Mouse (Mus musculus): ENCODE measurements around the gene Zfr2. TPM values are rescaled to one million over a fixed set of nuclear protein-coding genes. Genes with fewer than 3 reads are reported as not detected.
A peak's percentile ranks its signal among the peaks of the same experiment; 100 is the strongest.

The Zfr2 gene
- polyA plus RNA-seq, 1 experiment from 2014 or later, result 5.0 TPM

DNA sequence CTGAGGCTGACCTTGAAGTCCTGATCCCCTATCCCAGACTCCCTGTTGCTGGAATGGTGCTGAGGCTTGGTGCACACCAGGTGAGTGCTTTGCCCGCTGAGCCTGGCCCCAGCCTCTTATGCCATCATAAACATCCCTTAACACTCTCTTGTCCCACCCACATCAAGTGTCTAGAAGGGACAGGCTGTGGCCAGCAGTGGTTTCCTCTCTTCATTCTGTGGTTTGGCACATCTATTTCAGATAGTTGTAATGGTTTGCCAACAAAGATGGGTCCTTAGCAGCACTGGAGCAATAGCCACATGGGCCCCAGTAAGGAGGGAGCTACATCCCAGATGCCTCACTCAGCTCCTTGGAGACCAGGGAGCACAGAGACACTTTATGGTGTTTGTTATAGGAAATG, 21.9 kb downstream of the Zfr2 start:
- Histone ChIP-seq H3K9me3 (ENCODE audit: control insufficient read depth, low read length) (no peaks in the 10 kb centered on the region), H3K9ac (ENCODE audit: low read length) (no peak overlapping the region), H3K4me3 (ENCODE audit: low read length) (no peak overlapping the region), H3K4me2 (ENCODE audit: low read depth, low read length) (no peak overlapping the region), H3K4me1 (replicated peaks; ENCODE audit: control insufficient read depth, insufficient read depth, low read length) (peaks cover 6% of the 10 kb centered on the region), H3K27me3 (ENCODE audit: control insufficient read depth, insufficient read depth, low read depth, low read length) (peaks cover 76% of the 10 kb centered on the region), H3K27ac (ENCODE audit: low read length) (no peak overlapping the region), H3K36me3 (ENCODE audit: control insufficient read depth, insufficient read depth, low read length) (no peaks in the 10 kb centered on the region)
- no peak for ATAC-seq (ENCODE audit: low read depth)
- 50% methylated on average over 1 of the region's 1 CpGs for WGBS

DNA sequence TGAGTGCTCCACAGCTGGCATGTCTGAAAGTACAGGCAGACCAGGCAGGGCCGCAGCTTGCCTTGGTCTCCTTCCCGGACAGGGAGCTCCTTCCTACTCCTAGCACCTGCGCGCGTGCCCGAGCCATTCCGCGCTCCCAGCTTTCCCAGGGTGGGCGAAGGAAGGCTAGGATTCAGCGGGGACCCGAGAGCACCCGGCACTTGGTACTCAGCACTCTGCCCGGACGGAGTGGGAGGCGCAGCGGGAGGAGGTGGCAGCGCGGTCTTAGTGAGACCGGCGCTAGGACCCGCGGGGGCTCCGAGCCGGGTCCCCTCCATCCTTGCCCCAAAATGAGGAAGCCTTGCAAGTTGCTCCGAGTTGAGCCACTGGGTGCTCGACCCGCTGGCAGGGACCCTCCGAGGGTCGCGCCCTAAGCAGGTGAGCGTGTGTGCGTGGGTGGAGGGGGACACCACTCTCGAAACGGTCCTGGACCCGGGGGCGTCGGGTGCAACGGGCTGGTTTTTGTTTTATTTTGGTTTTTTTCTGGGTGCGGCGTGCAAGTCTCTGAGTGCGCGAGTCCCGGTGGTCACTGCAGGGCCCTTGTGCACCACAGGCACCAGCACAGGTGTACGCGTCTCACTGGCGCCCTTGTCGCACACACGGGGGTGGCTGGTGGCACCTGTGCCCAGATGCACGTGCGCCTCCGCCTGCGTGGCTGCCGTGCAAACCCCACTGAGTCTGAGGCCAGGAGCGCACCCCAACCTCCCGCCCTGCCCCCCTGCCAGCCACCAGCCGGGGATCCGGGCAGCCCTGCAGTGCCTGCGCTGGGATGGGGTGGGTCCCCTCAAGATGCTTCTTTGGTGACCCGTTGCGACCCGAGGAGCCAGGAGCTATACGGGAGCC, 24.4 kb downstream of the Zfr2 start:
- H3K27me3 ChIP-seq (ENCODE audit: control insufficient read depth, insufficient read depth, low read depth, low read length), result peaks cover 73% of the 10 kb centered on the region
- H3K36me3 ChIP-seq (ENCODE audit: control insufficient read depth, insufficient read depth, low read length), result no peaks in the 10 kb centered on the region; the same call in 1 of the 2 replicates
- peaks cover 6% of the 10 kb centered on the region for H3K4me1 ChIP-seq (replicated peaks; ENCODE audit: control insufficient read depth, insufficient read depth, low read length)
- H3K9me3 ChIP-seq (ENCODE audit: control insufficient read depth, low read length), result peaks cover 8% of the 10 kb centered on the region
- ATAC-seq (ENCODE audit: low read depth), result no peak
- peak overlapping the region; percentile 50 for H3K4me3 ChIP-seq (ENCODE audit: low read length)
- 3% methylated on average over 62 of the region's 62 CpGs for WGBS
- H3K27ac ChIP-seq (ENCODE audit: low read length), result no peak overlapping the region
- peak overlapping the region; percentile 75 for H3K4me2 ChIP-seq (ENCODE audit: low read depth, low read length)
- peak overlapping the region; percentile 55 for H3K9ac ChIP-seq (ENCODE audit: low read length)

DNA sequence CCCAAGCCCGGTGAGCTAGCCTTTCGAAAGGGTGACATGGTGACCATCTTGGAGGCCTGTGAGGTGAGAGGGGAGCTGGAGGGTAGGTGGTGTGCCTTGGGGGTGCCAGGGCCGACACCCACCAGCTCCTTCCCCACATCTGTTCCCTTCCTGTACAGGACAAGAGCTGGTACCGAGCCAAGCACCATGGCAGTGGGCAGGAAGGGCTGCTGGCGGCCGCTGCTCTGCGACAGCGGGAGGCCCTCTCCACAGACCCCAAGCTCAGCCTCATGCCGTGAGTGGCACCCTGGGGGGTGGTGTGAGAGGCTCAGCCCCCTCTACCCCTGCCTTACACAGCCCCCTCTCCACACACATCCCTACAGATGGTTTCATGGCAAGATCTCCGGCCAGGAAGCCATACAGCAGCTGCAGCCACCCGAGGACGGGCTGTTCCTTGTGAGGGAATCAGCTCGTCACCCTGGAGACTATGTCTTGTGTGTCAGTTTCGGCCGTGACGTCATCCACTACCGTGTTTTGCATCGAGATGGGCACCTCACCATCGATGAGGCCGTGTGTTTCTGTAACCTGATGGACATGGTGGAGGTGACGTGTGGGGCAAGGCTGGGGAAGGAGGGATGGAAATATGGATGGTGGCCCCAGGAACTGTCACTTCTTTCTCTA, 26.4 kb downstream of the Zfr2 start:
- ATAC-seq (ENCODE audit: low read depth), result no peak
- 33% methylated on average over 21 of the region's 21 CpGs for WGBS
- Histone ChIP-seq H3K4me3 (ENCODE audit: low read length) (no peak overlapping the region), H3K4me1 (replicated peaks; ENCODE audit: control insufficient read depth, insufficient read depth, low read length) (peaks cover 6% of the 10 kb centered on the region), H3K9me3 (ENCODE audit: control insufficient read depth, low read length) (peaks cover 8% of the 10 kb centered on the region), H3K36me3 (ENCODE audit: control insufficient read depth, insufficient read depth, low read length) (peaks cover 4% of the 10 kb centered on the region), H3K27ac (ENCODE audit: low read length) (no peak overlapping the region), H3K9ac (ENCODE audit: low read length) (no peak overlapping the region), H3K27me3 (ENCODE audit: control insufficient read depth, insufficient read depth, low read depth, low read length) (peaks cover 53% of the 10 kb centered on the region), H3K4me2 (ENCODE audit: low read depth, low read length) (no peak overlapping the region)

DNA sequence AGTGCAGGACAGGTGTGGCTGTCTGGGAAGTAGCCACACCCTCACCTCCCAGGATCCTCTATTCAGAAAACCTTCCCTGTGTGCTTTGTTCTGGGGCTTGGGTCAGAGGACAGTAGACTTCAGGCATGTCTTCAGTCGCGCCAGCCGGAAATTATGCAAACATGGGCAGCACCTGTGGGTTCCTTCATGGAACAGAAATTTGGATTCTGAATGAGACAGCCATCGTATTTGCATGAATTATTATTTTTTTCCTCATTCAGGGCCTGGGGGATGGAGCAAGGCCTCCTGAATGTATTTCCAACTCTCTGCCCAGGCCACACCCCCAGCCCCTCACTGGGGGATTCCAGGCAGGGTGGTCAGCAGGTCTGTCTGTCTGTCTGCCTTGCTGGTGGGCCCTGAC, 28.1 kb downstream of the Zfr2 start:
- Histone ChIP-seq H3K4me3 (ENCODE audit: low read length) (no peak overlapping the region), H3K27me3 (ENCODE audit: control insufficient read depth, insufficient read depth, low read depth, low read length) (peaks cover 45% of the 10 kb centered on the region), H3K9me3 (ENCODE audit: control insufficient read depth, low read length) (peaks cover 8% of the 10 kb centered on the region), H3K9ac (ENCODE audit: low read length) (no peak overlapping the region), H3K4me2 (ENCODE audit: low read depth, low read length) (no peak overlapping the region), H3K27ac (ENCODE audit: low read length) (no peak overlapping the region), H3K36me3 (ENCODE audit: control insufficient read depth, insufficient read depth, low read length) (peaks cover 11% of the 10 kb centered on the region), H3K4me1 (replicated peaks; ENCODE audit: control insufficient read depth, insufficient read depth, low read length) (peaks cover 13% of the 10 kb centered on the region)
- no peak for ATAC-seq (ENCODE audit: low read depth)
- 85% methylated on average over 4 of the region's 4 CpGs for WGBS

DNA sequence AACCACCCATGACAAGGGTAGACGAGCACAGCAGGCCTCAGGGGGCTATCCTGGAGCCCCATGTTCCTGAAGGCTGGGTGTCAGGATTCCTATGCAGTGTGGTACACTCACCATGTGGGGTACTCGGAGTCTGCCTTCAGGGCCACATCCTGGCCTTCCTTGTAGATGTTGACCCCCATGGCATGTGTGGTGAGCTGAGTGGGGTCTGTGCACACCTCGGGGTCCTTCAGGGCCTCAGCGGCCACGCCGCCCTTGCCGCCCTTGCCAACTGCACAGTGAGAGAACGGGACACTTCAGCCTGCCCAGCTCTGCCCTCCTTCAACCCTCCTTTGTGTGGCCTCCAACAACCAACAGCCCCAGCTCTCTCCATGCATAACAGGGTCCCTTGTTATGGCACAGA, 32.6 kb downstream of the Zfr2 start:
- peaks cover 5% of the 10 kb centered on the region for H3K9me3 ChIP-seq (ENCODE audit: control insufficient read depth, low read length)
- 93% methylated on average over 8 of the region's 8 CpGs for WGBS
- H3K4me2 ChIP-seq (ENCODE audit: low read depth, low read length), result peak overlapping the region; percentile 52
- H3K27me3 ChIP-seq (ENCODE audit: control insufficient read depth, insufficient read depth, low read depth, low read length), result peaks cover under 1% of the 10 kb centered on the region; the same call in 1 of the 2 replicates
- peak overlapping the region; percentile 70 for H3K4me3 ChIP-seq (ENCODE audit: low read length)
- H3K4me1 ChIP-seq (replicated peaks; ENCODE audit: control insufficient read depth, insufficient read depth, low read length), result peaks cover 18% of the 10 kb centered on the region
- H3K9ac ChIP-seq (ENCODE audit: low read length), result peak overlapping the region; percentile 49
- H3K27ac ChIP-seq (ENCODE audit: low read length), result no peak overlapping the region
- H3K36me3 ChIP-seq (ENCODE audit: control insufficient read depth, insufficient read depth, low read length), result peaks cover 14% of the 10 kb centered on the region
- no peak for ATAC-seq (ENCODE audit: low read depth)

DNA sequence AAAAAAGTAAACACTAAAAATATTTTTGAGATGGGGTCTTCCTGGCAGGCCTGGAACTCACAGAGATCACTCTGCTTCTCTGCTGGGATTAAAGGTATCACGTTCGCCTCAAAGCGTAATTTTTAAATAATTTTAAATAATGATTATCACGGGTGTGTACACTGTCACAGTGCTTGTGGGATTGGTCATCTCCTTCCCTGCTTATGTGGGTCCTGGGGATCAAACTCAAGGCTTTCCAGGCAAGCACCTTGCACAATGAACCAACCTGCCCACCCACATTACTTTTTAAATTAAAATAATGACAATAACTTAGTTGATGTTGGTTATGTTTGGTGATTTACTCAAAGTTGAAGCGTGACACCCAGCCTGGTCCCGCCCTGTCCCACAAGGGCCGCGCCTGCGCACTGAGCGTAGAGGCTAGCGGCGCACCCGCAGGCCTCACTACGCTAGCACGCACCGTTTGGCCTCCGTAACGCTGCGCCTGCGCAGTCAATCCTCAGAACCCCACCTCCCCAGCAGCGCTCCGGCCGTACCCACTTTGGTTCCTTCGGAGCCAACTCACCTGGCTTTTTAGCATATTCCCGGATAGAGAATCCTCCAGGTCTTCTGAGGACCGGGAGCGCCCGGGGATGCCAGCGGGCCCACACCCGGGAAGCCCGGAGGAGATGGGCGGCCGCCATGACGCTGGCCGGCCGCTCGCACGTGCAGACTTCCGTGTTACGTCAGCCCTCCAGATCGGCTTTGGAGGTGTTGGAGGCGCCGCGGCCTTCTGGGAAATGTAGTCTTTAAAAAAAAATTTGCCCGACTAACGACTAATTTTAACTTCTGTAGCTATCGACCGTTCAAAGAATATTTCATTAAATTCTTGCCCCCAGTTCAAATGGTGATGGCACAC, 33.5 kb downstream of the Zfr2 start, which contains the start of the genes Mrpl54 and Apba3:
TSS of gene Mrpl54 (minus strand) at position 724 of the 895 bp plus-strand sequence.
TSS of gene Apba3 (plus strand) at position 750 of the 895 bp plus-strand sequence.
- Histone ChIP-seq H3K4me1 (replicated peaks; ENCODE audit: control insufficient read depth, insufficient read depth, low read length) (peaks cover 18% of the 10 kb centered on the region), H3K27ac (ENCODE audit: low read length) (peak within 1 kb of the TSS; percentile 80), H3K27me3 (ENCODE audit: control insufficient read depth, insufficient read depth, low read depth, low read length) (no peaks in the 10 kb centered on the region), H3K36me3 (ENCODE audit: control insufficient read depth, insufficient read depth, low read length) (peaks cover 19% of the 10 kb centered on the region), H3K4me3 (ENCODE audit: low read length) (peak within 1 kb of the TSS; percentile 71), H3K4me2 (ENCODE audit: low read depth, low read length) (peak within 1 kb of the TSS; percentile 52), H3K9ac (ENCODE audit: low read length) (peak within 1 kb of the TSS; percentile 80), H3K9me3 (ENCODE audit: control insufficient read depth, low read length) (no peaks in the 10 kb centered on the region)
- ATAC-seq (ENCODE audit: low read depth), result peak; percentile 96
- WGBS, result under 1% methylated on average over 48 of the region's 48 CpGs

DNA sequence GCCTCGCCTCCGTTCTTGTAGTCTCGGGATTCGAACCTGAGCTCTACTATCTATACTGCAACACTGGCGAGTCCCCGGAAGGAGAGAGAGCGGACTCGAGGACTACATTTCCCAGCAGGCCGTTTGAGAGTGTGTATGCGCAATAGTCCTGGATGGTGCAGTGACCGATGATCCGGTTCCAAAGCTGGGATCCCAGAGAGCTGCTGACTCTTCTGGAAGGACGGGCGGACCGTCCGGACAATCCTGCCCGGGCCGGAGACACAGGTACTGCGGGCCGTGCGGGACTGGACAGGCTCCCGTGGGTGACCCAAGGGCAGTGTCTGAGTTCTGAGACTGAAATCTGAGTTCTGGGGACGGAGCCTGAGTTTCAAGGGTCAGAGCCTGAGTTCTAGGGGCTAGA, 35.1 kb downstream of the Zfr2 start:
- Histone ChIP-seq H3K27me3 (ENCODE audit: control insufficient read depth, insufficient read depth, low read depth, low read length) (no peaks in the 10 kb centered on the region), H3K4me3 (ENCODE audit: low read length) (peak overlapping the region; percentile 71), H3K4me2 (ENCODE audit: low read depth, low read length) (peak overlapping the region; percentile 70), H3K27ac (ENCODE audit: low read length) (0 out of 2 replicates have a peak overlapping the region, but pooled peaks have one; percentile 15), H3K4me1 (replicated peaks; ENCODE audit: control insufficient read depth, insufficient read depth, low read length) (peaks cover 18% of the 10 kb centered on the region), H3K9ac (ENCODE audit: low read length) (peak overlapping the region; percentile 87), H3K9me3 (ENCODE audit: control insufficient read depth, low read length) (no peaks in the 10 kb centered on the region), H3K36me3 (ENCODE audit: control insufficient read depth, insufficient read depth, low read length) (peaks cover 33% of the 10 kb centered on the region)
- ATAC-seq (ENCODE audit: low read depth), result peak; percentile 61
- 2% methylated on average over 23 of the region's 23 CpGs for WGBS

DNA sequence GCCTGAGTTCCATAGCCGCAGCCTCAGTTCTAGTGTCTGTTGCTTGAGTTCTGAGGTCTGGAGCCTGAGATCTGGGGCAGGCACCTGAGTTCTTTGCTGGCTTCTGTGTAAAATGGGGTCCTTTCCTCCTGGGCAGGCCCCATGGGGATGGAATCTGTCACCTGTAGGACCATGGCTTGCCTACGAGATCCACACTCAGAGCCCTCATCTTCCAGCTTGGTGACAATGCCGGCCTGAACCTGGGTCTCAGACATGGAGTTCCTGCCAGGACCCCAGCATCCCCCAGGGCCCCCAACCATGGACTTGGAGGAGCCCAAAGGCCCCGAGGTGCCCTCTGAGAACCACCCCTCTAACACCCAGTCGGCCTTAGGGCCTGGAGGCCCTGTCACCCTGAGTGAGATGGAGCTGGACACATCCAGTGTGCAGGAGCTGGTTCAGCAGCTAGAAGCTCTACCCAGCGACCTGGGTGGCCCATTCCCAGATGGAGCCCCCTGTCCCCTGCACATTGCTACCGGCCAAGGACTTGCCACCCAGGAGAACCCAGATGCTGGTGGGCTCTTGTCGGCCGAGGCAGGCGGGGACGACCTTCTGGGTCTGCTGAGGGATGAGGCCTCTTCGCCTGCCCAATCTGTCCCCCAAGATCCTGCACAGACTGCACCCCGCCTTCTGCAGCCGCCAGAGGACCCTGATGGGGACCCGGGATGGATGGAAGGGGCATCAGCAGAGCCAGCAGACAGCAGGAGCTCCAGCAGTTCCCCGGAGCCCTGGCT, 35.9 kb downstream of the Zfr2 start:
- Histone ChIP-seq H3K4me2 (ENCODE audit: low read depth, low read length) (peak overlapping the region; percentile 70), H3K27me3 (ENCODE audit: control insufficient read depth, insufficient read depth, low read depth, low read length) (no peaks in the 10 kb centered on the region), H3K9ac (ENCODE audit: low read length) (peak overlapping the region; percentile 87), H3K36me3 (ENCODE audit: control insufficient read depth, insufficient read depth, low read length) (peaks cover 38% of the 10 kb centered on the region), H3K9me3 (ENCODE audit: control insufficient read depth, low read length) (no peaks in the 10 kb centered on the region), H3K4me1 (replicated peaks; ENCODE audit: control insufficient read depth, insufficient read depth, low read length) (peaks cover 18% of the 10 kb centered on the region), H3K4me3 (ENCODE audit: low read length) (peak overlapping the region; percentile 71), H3K27ac (ENCODE audit: low read length) (no peak overlapping the region)
- ATAC-seq (ENCODE audit: low read depth), result no peak
- 70% methylated on average over 16 of the region's 16 CpGs for WGBS

All from lung, embryonic 16.5 days (tissue).